Mouse (Mus musculus): Measurements from ENCODE around the gene Pin1rt1.

- no peak for TF ChIP-seq POLR2A (IDR thresholded peaks at IDR 0.05; ENCODE audit: insufficient read depth, low read length)
- no peak for TF ChIP-seq CTCF (IDR thresholded peaks at IDR 0.05; ENCODE audit: low read depth, low read length)
- TF ChIP-seq EP300 (IDR thresholded peaks at IDR 0.05; ENCODE audit: insufficient read depth, low read depth, low read length), result no peak
Observed at GRCm38 (mm10) chr2:104712486-104712809, 3.7 kb downstream of the Pin1rt1 start.
